Mouse (Mus musculus) embryo, embryonic 10 days (tissue): ENCODE results near the gene Col19a1.
A peak's percentile ranks its signal among the peaks of the same experiment; 100 is the strongest.

ENCODE experiments used
- DNase-seq: peaks from one replicate; pipeline ENCODE4 v3.0.0-alpha.2; 2015; ENCODE audit warnings: low spot score

Col19a1 gene

DNA sequence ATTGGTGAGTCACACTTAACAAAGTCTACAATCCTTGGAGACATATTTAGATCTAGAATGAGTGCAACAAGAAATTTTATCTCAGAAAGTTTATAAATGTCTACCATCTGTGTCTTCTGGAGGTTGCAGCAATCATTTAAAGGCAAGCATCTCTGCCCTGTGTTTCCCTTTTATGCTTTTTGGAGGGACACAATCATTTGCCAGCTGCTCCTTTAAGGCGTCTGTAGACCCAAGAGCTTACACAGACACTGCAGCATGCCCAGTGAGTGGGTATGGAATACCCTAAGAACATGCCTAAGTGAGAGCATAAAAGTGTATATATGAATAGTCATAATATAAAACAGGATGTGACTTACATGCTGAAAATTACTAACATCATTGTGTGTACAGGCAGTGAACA, 357.7 kb downstream of the Col19a1 start:
- no peak for DNase-seq

GRCm38 (mm10) chr1:24226941-24227711, 360.1 kb downstream of the Col19a1 start:
- DNase-seq: no peak

DNA sequence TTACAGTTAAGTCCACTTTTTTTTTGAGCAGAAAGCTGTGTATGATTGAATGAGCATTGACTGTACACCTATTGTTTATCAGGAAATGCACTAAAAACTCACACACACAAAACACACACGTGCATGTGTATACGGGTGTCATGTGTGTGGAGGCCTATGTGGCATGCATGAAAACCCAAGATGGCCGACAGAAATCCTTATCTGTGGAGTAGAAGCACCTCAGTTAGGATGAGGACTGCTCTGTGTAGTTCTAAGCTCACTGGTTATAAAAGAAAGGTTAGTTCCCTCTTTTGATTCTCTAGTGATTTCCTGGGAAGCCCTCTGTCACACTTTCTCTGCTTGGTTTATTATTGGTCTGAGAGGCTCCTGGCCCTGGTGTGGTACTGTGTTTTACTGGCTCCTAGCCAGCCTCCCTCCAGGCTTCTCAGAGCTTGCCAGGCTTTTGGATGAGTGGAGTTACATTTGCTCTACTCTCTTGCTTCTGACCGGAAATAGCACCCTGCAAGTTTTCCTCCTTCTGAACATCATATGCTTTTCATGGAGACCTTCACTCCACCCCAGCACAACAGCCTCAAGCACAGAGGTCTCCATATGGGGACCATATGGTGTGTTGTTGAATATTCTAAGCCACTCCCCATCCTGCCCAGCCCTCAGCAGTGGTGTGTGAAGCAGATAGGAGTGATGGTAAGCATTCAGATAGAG, 361.3 kb downstream of the Col19a1 start:
- peak; percentile 68 for DNase-seq

DNA sequence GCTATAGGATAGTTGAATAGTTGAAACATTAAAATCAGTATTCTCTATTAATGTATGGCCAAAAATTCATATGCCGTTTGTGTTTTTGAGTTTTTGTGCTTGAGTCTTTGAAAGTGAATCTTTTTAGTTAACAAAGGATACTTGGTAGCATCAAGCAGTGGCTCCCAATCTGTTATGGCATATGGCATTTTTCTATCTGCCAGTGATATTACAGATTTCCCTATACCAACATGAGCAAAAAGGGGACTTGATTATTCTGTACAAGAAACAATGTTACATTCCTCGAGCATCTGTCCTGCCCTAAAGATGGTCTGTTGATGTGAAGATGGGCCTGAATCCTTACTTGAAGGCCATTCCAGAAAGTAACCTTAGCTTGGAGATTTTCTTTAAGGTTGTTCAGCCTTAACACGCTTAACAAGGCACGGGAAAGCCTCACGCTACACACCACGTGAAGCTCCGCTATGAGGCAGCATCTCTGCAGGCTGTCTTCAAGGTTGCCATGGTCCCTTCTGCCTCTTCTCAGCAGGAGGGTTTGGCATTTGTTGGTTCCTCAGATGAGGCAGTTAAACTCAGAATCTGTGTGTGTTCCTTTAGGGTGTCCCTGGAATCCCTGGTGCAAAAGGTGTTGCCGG, 364.2 kb downstream of the Col19a1 start:
- DNase-seq: no peak

- DNase-seq: no peak
These were observed 365.0 kb downstream of the Col19a1 start for GRCm38 (mm10) chr1:24222231-24222630.

DNA sequence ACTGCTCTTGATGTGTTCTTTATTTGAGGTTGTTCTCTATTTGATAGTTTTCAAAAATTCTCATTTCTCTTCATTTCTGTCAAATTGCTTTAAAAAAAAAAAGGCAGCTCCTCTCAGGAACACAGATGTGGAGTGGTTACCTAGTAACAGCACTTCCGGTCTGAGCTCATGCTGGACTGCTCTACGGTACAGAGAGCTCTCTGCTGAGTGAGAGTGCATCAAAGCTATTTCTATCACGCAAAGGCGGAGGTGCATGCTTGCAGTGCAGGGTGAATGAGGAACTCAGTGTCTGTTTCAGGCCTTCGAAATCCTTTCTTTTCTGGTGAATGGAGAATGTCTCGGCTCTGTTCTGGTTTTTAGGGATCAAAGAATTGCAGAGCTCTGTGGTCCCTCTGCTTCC, 368.2 kb downstream of the Col19a1 start:
- peak; percentile 48 for DNase-seq
